25 mouse cellular contexts compared by ENCODE assay signal in the genomic region with DNA sequence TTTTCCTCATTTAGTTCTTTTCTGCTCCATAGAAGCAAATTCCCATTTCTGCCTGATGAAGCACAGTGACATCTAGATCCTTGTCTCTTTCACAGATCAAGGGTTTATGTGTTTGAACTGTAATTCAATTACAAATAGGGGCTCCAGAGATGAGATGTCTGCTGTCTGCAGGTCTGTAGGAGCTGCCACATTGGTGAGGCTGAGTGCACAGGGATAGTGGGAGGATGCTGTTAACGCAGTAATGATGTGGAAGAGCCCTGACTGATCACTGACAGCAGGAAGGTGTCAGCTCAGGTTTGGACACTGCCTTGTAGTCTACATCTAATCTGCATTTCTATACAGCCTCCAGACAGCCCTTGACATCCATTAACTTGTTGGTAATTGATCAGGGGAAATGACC. TPM values are rescaled to one million over a fixed set of nuclear protein-coding genes. Genes with fewer than 3 reads are reported as not detected.
DNase-seq lines count a peak whose midpoint lies in the region; ATAC-seq and TF ChIP-seq lines count a peak whose summit lies in the region.
"Had no signal": no experiment of that assay in that cellular context is flagged by ENCODE, and none has a peak within 500 bp of the region (broad histone marks: within the 10 kb centered on the region; RNA-seq: fewer than 3 reads in every experiment).

No protein-coding gene starts in this region.

- H3K4me2 ChIP-seq in kidney, embryonic 15.5 days = no peak overlapping the region
- no peak overlapping the region for H3K4me2 ChIP-seq in kidney, postnatal 0 days (ENCODE audit: low read length)
- H3K4me2 ChIP-seq: embryonic facial prominence, embryonic 13.5 days; embryonic facial prominence, embryonic 15.5 days; forebrain, embryonic 12.5 days had no signal

- ATAC-seq in kidney, embryonic 15.5 days (replicated peaks; ENCODE audit: low FRiP score) = peak; percentile 90
- 0 out of 2 replicates have a peak, but pooled peaks have one; percentile 52 for ATAC-seq in kidney, postnatal 0 days (replicated peaks; ENCODE audit: low FRiP score, low read depth)
- ATAC-seq: forebrain, embryonic 14.5 days; forebrain, embryonic 16.5 days; Patski had no signal

- no peak overlapping the region for H3K4me3 ChIP-seq in kidney, embryonic 15.5 days (replicated peaks)
- no peak overlapping the region for H3K4me3 ChIP-seq in kidney, postnatal 0 days (replicated peaks; ENCODE audit: low read depth, low read length)
- H3K4me3 ChIP-seq: embryonic facial prominence, embryonic 13.5 days; embryonic facial prominence, embryonic 15.5 days; erythroblast, embryonic 14.5 days; forebrain, embryonic 10.5 days; forebrain, embryonic 12.5 days had no signal

- no peaks in the 10 kb centered on the region for H3K9me3 ChIP-seq in kidney, embryonic 15.5 days (replicated peaks)
- no peaks in the 10 kb centered on the region for H3K9me3 ChIP-seq in kidney, postnatal 0 days (replicated peaks; ENCODE audit: low read length)
- H3K9me3 ChIP-seq: embryonic facial prominence, embryonic 13.5 days; embryonic facial prominence, embryonic 15.5 days; forebrain, embryonic 10.5 days; forebrain, embryonic 12.5 days; G1E had no signal

- TF ChIP-seq CTCF in kidney, postnatal 0 days (IDR thresholded peaks at IDR 0.05; ENCODE audit: low read depth) = no peak

- no peaks in the 10 kb centered on the region for H3K36me3 ChIP-seq in kidney, embryonic 15.5 days
- no peaks in the 10 kb centered on the region for H3K36me3 ChIP-seq in kidney, postnatal 0 days (ENCODE audit: insufficient read depth, low read length)
- H3K36me3 ChIP-seq: embryonic facial prominence, embryonic 13.5 days; embryonic facial prominence, embryonic 15.5 days; forebrain, embryonic 10.5 days; forebrain, embryonic 12.5 days; G1E had no signal

- no peaks in the 10 kb centered on the region for H3K27me3 ChIP-seq in kidney, embryonic 15.5 days
- H3K27me3 ChIP-seq in kidney, postnatal 0 days (ENCODE audit: insufficient read depth, low read length) = no peaks in the 10 kb centered on the region
- H3K27me3 ChIP-seq: embryonic facial prominence, embryonic 13.5 days; embryonic facial prominence, embryonic 15.5 days; forebrain, embryonic 12.5 days; Patski had no signal

- no peaks in the 10 kb centered on the region for H3K4me1 ChIP-seq in kidney, embryonic 15.5 days
- no peaks in the 10 kb centered on the region for H3K4me1 ChIP-seq in kidney, postnatal 0 days (replicated peaks; ENCODE audit: insufficient read depth, low read length)
- H3K4me1 ChIP-seq: embryonic facial prominence, embryonic 13.5 days; embryonic facial prominence, embryonic 15.5 days; forebrain, embryonic 10.5 days; forebrain, embryonic 12.5 days had no signal

- DNase-seq in kidney, postnatal 14 days = no peak
- peak; percentile 69 for DNase-seq in kidney, postnatal 0 days (ENCODE audit: low spot score)
- no peak for DNase-seq in kidney, adult 8-10 months
- peak; percentile 3 for DNase-seq in ZHBTc4 (ENCODE audit: low read depth, low spot score)
- no peak for DNase-seq in urinary bladder, postnatal 25 days (ENCODE audit: low spot score)
- DNase-seq in embryo, embryonic 11 days = no peak
- DNase-seq: adrenal gland, adult 2 months; adrenal gland, postnatal 10 days; adrenal gland, postnatal 25 days; cerebellum, adult 11-12 months; cerebellum, adult 2 months; cerebellum, adult 9-10 months; cerebellum, postnatal 10 days; cerebellum, postnatal 25 days had no signal

- H3K27ac ChIP-seq in kidney, embryonic 15.5 days = no peak overlapping the region
- H3K27ac ChIP-seq in kidney, postnatal 0 days = no peak overlapping the region
- H3K27ac ChIP-seq: embryonic facial prominence, embryonic 13.5 days; embryonic facial prominence, embryonic 15.5 days; forebrain, embryonic 10.5 days; forebrain, embryonic 12.5 days had no signal

- WGBS in kidney, embryonic 15.5 days = 33% methylated on average over 1 of the region's 1 CpGs
- WGBS in kidney, postnatal 0 days = 7% methylated on average over 1 of the region's 1 CpGs

- no peak overlapping the region for H3K9ac ChIP-seq in kidney, embryonic 15.5 days
- no peak overlapping the region for H3K9ac ChIP-seq in kidney, postnatal 0 days (ENCODE audit: low read depth, low read length)
- H3K9ac ChIP-seq: embryonic facial prominence, embryonic 13.5 days; embryonic facial prominence, embryonic 15.5 days; forebrain, embryonic 12.5 days had no signal

RNA-seq across cellular contexts. Expression of gene Fat3, which starts 16.5 kb away (rescaled TPM):
- polyA plus RNA-seq in kidney, embryonic 15.5 days (2015; fragmentation: Nextera tagmentation; extraction: Ambion mirVana) = 2.9 and 3.3 TPM in 2 replicates
- 1.3 and 1.5 TPM in 2 replicates for polyA plus RNA-seq in kidney, postnatal 0 days (2015; fragmentation: Nextera tagmentation; extraction: Ambion mirVana)
- polyA plus RNA-seq: C2C12, G1E had no signal

Comparison
In these comparisons a context has a peak if more than half of its experiments do, and no peak if none do; other contexts are left out.
1. DNase-seq: peak in kidney, postnatal 0 days (single experiment) and ZHBTc4 (single experiment); none in kidney, postnatal 14 days (single experiment), kidney, adult 8-10 months (0 of 2), urinary bladder, postnatal 25 days (single experiment) and embryo, embryonic 11 days (single experiment).